ENCODE assay signal across 8 mouse cellular contexts in genomic region chr12:54067886-54068756, GRCm38 (mm10).
DNase-seq lines count a peak whose midpoint lies in the region; ATAC-seq lines count a peak whose summit lies in the region.

No protein-coding gene starts in this region.

- H3K27ac ChIP-seq in embryonic facial prominence, embryonic 11.5 days (replicated peaks; ENCODE audit: low read depth, low read length), result no peak overlapping the region
- no peak overlapping the region for H3K27ac ChIP-seq in midbrain, embryonic 13.5 days

- peak overlapping the region; percentile 5 for H3K9ac ChIP-seq in embryonic facial prominence, embryonic 11.5 days (replicated peaks; ENCODE audit: low read length)
- peak overlapping the region; percentile 43 for H3K9ac ChIP-seq in midbrain, embryonic 13.5 days (replicated peaks)

- H3K4me3 ChIP-seq in embryonic facial prominence, embryonic 11.5 days (ENCODE audit: low read depth, low read length), result peak overlapping the region; percentile 33
- peak overlapping the region; percentile 32 for H3K4me3 ChIP-seq in midbrain, embryonic 13.5 days (replicated peaks)

- H3K9me3 ChIP-seq in embryonic facial prominence, embryonic 11.5 days (replicated peaks; ENCODE audit: control insufficient read depth, low read length), result no peaks in the 10 kb centered on the region
- no peaks in the 10 kb centered on the region for H3K9me3 ChIP-seq in midbrain, embryonic 13.5 days

- no peaks in the 10 kb centered on the region for H3K36me3 ChIP-seq in embryonic facial prominence, embryonic 11.5 days (replicated peaks; ENCODE audit: control insufficient read depth, insufficient read depth, low read depth, low read length)
- H3K36me3 ChIP-seq in midbrain, embryonic 13.5 days, result peaks cover 7% of the 10 kb centered on the region

- peak; percentile 30 for DNase-seq in left cerebral cortex, postnatal 4 days
- no peak for DNase-seq in left cerebral cortex, adult 11 months (ENCODE audit: low spot score)
- peak; percentile 74 for DNase-seq in embryonic facial prominence, embryonic 11.5 days (ENCODE audit: low spot score)
- DNase-seq in heart, postnatal 14 days, result peak; percentile 55 to 57
- DNase-seq in kidney, postnatal 14 days, result peak; percentile 64
- peak; percentile 33 for DNase-seq in urinary bladder, postnatal 14 days (ENCODE audit: low spot score)
- no peak for DNase-seq in c-Kit-positive CD71-positive TER-119-positive erythroid progenitor cells, embryonic 14.5 days (ENCODE audit: low spot score)

- H3K4me1 ChIP-seq in embryonic facial prominence, embryonic 11.5 days (ENCODE audit: control insufficient read depth, insufficient read depth, low read length), result peaks cover 8% of the 10 kb centered on the region
- peaks cover 14% of the 10 kb centered on the region for H3K4me1 ChIP-seq in midbrain, embryonic 13.5 days (replicated peaks)

- H3K27me3 ChIP-seq in embryonic facial prominence, embryonic 11.5 days (ENCODE audit: control insufficient read depth, insufficient read depth, low read length), result peaks cover 23% of the 10 kb centered on the region
- peaks cover 30% of the 10 kb centered on the region for H3K27me3 ChIP-seq in midbrain, embryonic 13.5 days

- peak overlapping the region; percentile 68 for H3K4me2 ChIP-seq in embryonic facial prominence, embryonic 11.5 days (ENCODE audit: low read depth, low read length)
- peak overlapping the region; percentile 53 for H3K4me2 ChIP-seq in midbrain, embryonic 13.5 days (replicated peaks)

- 8% methylated on average over 77 of the region's 84 CpGs for WGBS in embryonic facial prominence, embryonic 11.5 days
- WGBS in midbrain, embryonic 13.5 days, result 8% methylated on average over 84 of the region's 84 CpGs

- ATAC-seq in embryonic facial prominence, embryonic 11.5 days (replicated peaks; ENCODE audit: insufficient number of reproducible peaks, low FRiP score, low TSS enrichment, low read depth), result peak; percentile 32; the same call in 1 of the 2 replicates
- ATAC-seq in midbrain, embryonic 13.5 days, result peak; percentile 70

- intact Hi-C loops in left cerebral cortex, postnatal 4 days (cut with DNase I), result no loop called here
- intact Hi-C loops in heart, postnatal 14 days (cut with DNase I), result loop anchor here (10.0 kb wide), 2 partner anchors 313 to 813 kb away; no protein-coding TSS in a partner anchor

Comparison
In these comparisons a context has a peak if more than half of its experiments do, and no peak if none do; other contexts are left out.
1. DNase-seq: peak in left cerebral cortex, postnatal 4 days (single experiment), embryonic facial prominence, embryonic 11.5 days (single experiment), heart, postnatal 14 days (2 of 2), kidney, postnatal 14 days (single experiment) and urinary bladder, postnatal 14 days (single experiment); none in left cerebral cortex, adult 11 months (single experiment) and c-Kit-positive CD71-positive TER-119-positive erythroid progenitor cells, embryonic 14.5 days (single experiment).